Mouse (Mus musculus): ENCODE data around the gene Pde8a.

Pde8a gene

GRCm38 (mm10) chr7:81261548-81261947, 48.2 kb downstream of the Pde8a start:
- DNase-seq (ENCODE audit: low spot score in 2 of 2) = no peak

GRCm38 (mm10) chr7:81272908-81273307, 59.5 kb downstream of the Pde8a start:
- DNase-seq (ENCODE audit: low spot score in 2 of 2) = no peak

GRCm38 (mm10) chr7:81278966-81279365, 65.6 kb downstream of the Pde8a start:
- no peak for DNase-seq (ENCODE audit: low spot score in 2 of 2)

GRCm38 (mm10) chr7:81281240-81281639, 67.8 kb downstream of the Pde8a start:
- no peak for DNase-seq (ENCODE audit: low spot score in 2 of 2)

- no peak for DNase-seq (ENCODE audit: low spot score in 2 of 2)
Observed at GRCm38 (mm10) chr7:81286456-81286855, 73.1 kb downstream of the Pde8a start.

- DNase-seq (ENCODE audit: low spot score in 2 of 2) = no peak
Observed at GRCm38 (mm10) chr7:81286946-81287345, 73.5 kb downstream of the Pde8a start.

GRCm38 (mm10) chr7:81295169-81295568, 81.8 kb downstream of the Pde8a start:
- no peak for DNase-seq (ENCODE audit: low spot score in 2 of 2)

GRCm38 (mm10) chr7:81298206-81298605, 84.8 kb downstream of the Pde8a start:
- DNase-seq (ENCODE audit: low spot score in 2 of 2) = no peak

GRCm38 (mm10) chr7:81301323-81301722, 87.9 kb downstream of the Pde8a start:
- DNase-seq (ENCODE audit: low spot score in 2 of 2) = no peak

- DNase-seq (ENCODE audit: low spot score in 2 of 2) = no peak
Observed at GRCm38 (mm10) chr7:81303682-81304081, 90.3 kb downstream of the Pde8a start.

- DNase-seq (ENCODE audit: low spot score in 2 of 2) = no peak
Observed at GRCm38 (mm10) chr7:81304100-81304499, 90.7 kb downstream of the Pde8a start.

GRCm38 (mm10) chr7:81304675-81305074, 91.3 kb downstream of the Pde8a start:
- DNase-seq (ENCODE audit: low spot score in 2 of 2) = no peak

- DNase-seq (ENCODE audit: low spot score in 2 of 2) = no peak
Observed at GRCm38 (mm10) chr7:81307735-81308134, 94.3 kb downstream of the Pde8a start.

GRCm38 (mm10) chr7:81309247-81309646, 95.9 kb downstream of the Pde8a start:
- DNase-seq (ENCODE audit: low spot score in 2 of 2) = no peak

- DNase-seq (ENCODE audit: low spot score in 2 of 2) = no peak
Observed at GRCm38 (mm10) chr7:81311130-81311529, 97.7 kb downstream of the Pde8a start.

GRCm38 (mm10) chr7:81311581-81311980, 98.2 kb downstream of the Pde8a start:
- DNase-seq (ENCODE audit: low spot score in 2 of 2) = no peak

- no peak for DNase-seq (ENCODE audit: low spot score in 2 of 2)
Observed at GRCm38 (mm10) chr7:81315583-81315982, 102.2 kb downstream of the Pde8a start.

- no peak for DNase-seq (ENCODE audit: low spot score in 2 of 2)
Observed at GRCm38 (mm10) chr7:81319749-81320148, 106.4 kb downstream of the Pde8a start.

GRCm38 (mm10) chr7:81321776-81322175, 108.4 kb downstream of the Pde8a start:
- no peak for DNase-seq (ENCODE audit: low spot score in 2 of 2)

GRCm38 (mm10) chr7:81326043-81326442, 112.6 kb downstream of the Pde8a start:
- no peak for DNase-seq (ENCODE audit: low spot score in 2 of 2)

GRCm38 (mm10) chr7:81326859-81327258, 113.5 kb downstream of the Pde8a start:
- DNase-seq (ENCODE audit: low spot score in 2 of 2) = no peak

GRCm38 (mm10) chr7:81327661-81328060, 114.3 kb downstream of the Pde8a start:
- no peak for DNase-seq (ENCODE audit: low spot score in 2 of 2)

GRCm38 (mm10) chr7:81330767-81331166, 117.4 kb downstream of the Pde8a start:
- no peak for DNase-seq (ENCODE audit: low spot score in 2 of 2)

- DNase-seq (ENCODE audit: low spot score in 2 of 2) = no peak
Observed at GRCm38 (mm10) chr7:81331851-81332250, 118.5 kb downstream of the Pde8a start.

Data from spleen, postnatal 36 days (tissue).